Mouse (Mus musculus): ENCODE data around the gene Dusp28. TPM values are rescaled to one million over a fixed set of nuclear protein-coding genes. Genes with fewer than 3 reads are reported as not detected.

Dusp28 gene
- polyA plus RNA-seq, 1 experiment from 2014 or later: 9.9 TPM

Other genes with a start within 250 kb of the Dusp28 start
- gene Gpc1, start 75.3 kb upstream of the Dusp28 start, polyA plus RNA-seq (2014; fragmentation: Nextera tagmentation; extraction: Ambion mirVana): 46.3 and 47.9 TPM in 2 replicates
- 0.30 and 0.79 TPM in 2 replicates for gene Ankmy1, start 4.1 kb upstream of the Dusp28 start, polyA plus RNA-seq (2014; fragmentation: Nextera tagmentation; extraction: Ambion mirVana)
- 28.4 and 36.8 TPM in 2 replicates for gene Rnpepl1, start 3.8 kb downstream of the Dusp28 start, polyA plus RNA-seq (2014; fragmentation: Nextera tagmentation; extraction: Ambion mirVana)
- gene Capn10, start 27.4 kb downstream of the Dusp28 start, polyA plus RNA-seq (2014; fragmentation: Nextera tagmentation; extraction: Ambion mirVana): 25.6 and 26.5 TPM in 2 replicates
- 5.7 and 7.0 TPM in 2 replicates for gene Gpr35, start 43.9 kb downstream of the Dusp28 start, polyA plus RNA-seq (2014; fragmentation: Nextera tagmentation; extraction: Ambion mirVana)
- 0.16 TPM in 1 of 2 replicates, not detected in the other for gene Aqp12, start 99.4 kb downstream of the Dusp28 start, polyA plus RNA-seq (2014; fragmentation: Nextera tagmentation; extraction: Ambion mirVana)
- gene Kif1a, start 195.0 kb downstream of the Dusp28 start, polyA plus RNA-seq (2014; fragmentation: Nextera tagmentation; extraction: Ambion mirVana): 15.8 and 16.7 TPM in 2 replicates
- not detected in 2 replicates for gene Agxt, start 228.3 kb downstream of the Dusp28 start, polyA plus RNA-seq (2014; fragmentation: Nextera tagmentation; extraction: Ambion mirVana)

Measured in intestine, embryonic 14.5 days (tissue).